Mouse (Mus musculus): Measurements from ENCODE around the gene Tmem107.

DNA sequence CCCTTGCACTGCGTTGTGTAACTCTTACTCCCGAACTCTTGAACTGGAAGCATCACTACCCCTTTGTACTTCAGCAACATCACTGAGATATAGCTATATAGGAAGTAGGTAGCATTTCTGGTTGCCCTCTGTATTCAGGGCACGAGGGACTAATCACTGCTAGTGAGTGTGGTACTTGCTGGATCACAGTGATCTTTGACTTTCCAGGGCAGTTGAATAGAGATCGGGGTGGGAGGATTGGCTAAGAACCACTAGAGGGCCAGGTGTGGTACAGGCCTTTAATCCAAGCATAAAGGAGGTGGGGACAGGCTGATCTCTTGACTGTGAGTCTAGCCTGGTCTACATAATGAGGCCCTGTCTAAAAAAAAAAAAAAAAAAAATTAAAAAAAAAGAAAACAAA, 22.3 kb downstream of the Tmem107 start:
- TF ChIP-seq CTCF (IDR thresholded peaks at IDR 0.05; ENCODE audit: borderline replicate concordance, control insufficient read depth, extremely low read depth, insufficient read depth, low read length, poor library complexity) (no peak), POLR2A (IDR thresholded peaks at IDR 0.05; ENCODE audit: control insufficient read depth, extremely low read depth, insufficient read depth, low read length, poor library complexity) (no peak)
